ENCODE assay signal across 1 mouse cellular context in the genomic region with DNA sequence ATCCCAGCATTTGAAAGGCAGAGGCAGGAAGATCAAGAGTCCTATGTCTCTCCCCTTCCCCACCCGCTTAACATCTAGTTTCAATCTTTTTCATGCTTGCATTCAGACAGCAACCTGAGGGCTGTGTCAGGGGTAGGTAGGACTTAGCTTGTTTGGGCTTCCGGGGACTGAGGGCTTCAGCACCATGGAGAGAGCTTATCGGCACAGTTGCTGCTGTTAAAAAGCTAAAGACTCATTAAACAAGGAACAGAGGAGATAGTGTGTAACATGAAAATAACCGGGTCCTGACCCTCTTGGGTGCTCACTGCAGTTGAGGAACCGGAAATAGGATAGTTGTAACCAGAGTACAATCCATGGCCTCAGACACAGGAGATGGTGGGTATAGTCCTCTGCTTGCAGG.
TF ChIP-seq lines count a peak whose summit lies in the region.

No protein-coding gene starts in this region.

TF ChIP-seq in MEL, 35 proteins besides CTCF, POLR2A, EP300 and RAD21 (continued from another document):
- TF ChIP-seq TBP (IDR thresholded peaks at IDR 0.05; ENCODE audit: low read depth, low read length) = no peak
- no peak for TF ChIP-seq MAFK (IDR thresholded peaks at IDR 0.05; ENCODE audit: borderline replicate concordance, low read depth, low read length)
- no peak for TF ChIP-seq USF1 (IDR thresholded peaks at IDR 0.05; ENCODE audit: low read depth, low read length)
- TF ChIP-seq BHLHE40 (IDR thresholded peaks at IDR 0.05; ENCODE audit: borderline replicate concordance, low read depth, low read length) = no peak
- no peak for TF ChIP-seq NRF1 (IDR thresholded peaks at IDR 0.05; ENCODE audit: insufficient read depth, low read depth, low read length, poor library complexity, severe bottlenecking)
- no peak for TF ChIP-seq NELFE (IDR thresholded peaks at IDR 0.05; ENCODE audit: low read depth, low read length)
- no peak for TF ChIP-seq SMC3 (IDR thresholded peaks at IDR 0.05; ENCODE audit: low read depth, low read length)
- TF ChIP-seq ZKSCAN1 (IDR thresholded peaks at IDR 0.05; ENCODE audit: low read depth, low read length) = no peak
- TF ChIP-seq MAX (IDR thresholded peaks at IDR 0.05; ENCODE audit: low read length) = peak; percentile 23; the same call in 1 of the 2 replicates
- no peak for TF ChIP-seq POLR2AphosphoS2 (IDR thresholded peaks at IDR 0.05; ENCODE audit: low read length)
- TF ChIP-seq RCOR1 (IDR thresholded peaks at IDR 0.05; ENCODE audit: low read depth, low read length) = no peak; the same call in 1 of the 2 replicates
- no peak for TF ChIP-seq ZMIZ1 (IDR thresholded peaks at IDR 0.05; ENCODE audit: low read depth, low read length)
- no peak for TF ChIP-seq ZNF384 (IDR thresholded peaks at IDR 0.05; ENCODE audit: low read depth, low read length)
- no peak for TF ChIP-seq HCFC1 (IDR thresholded peaks at IDR 0.05; ENCODE audit: low read depth, low read length)
- no peak for TF ChIP-seq MAZ (IDR thresholded peaks at IDR 0.05; ENCODE audit: low read depth, low read length)
- TF ChIP-seq MYB (IDR thresholded peaks at IDR 0.05; ENCODE audit: low read depth, low read length) = no peak
- TF ChIP-seq USF2 (IDR thresholded peaks at IDR 0.05; ENCODE audit: borderline replicate concordance in 1 of 2, insufficient read depth in 1 of 2, low read depth in 1 of 2, low read length in 2 of 2) = no peak
- TF ChIP-seq TAL1 (IDR thresholded peaks at IDR 0.05; ENCODE audit: low read length) = no peak
- TF ChIP-seq MXI1 (IDR thresholded peaks at IDR 0.05; ENCODE audit: low read depth, low read length) = peak; percentile 85
- TF ChIP-seq POLR2AphosphoS5 (IDR thresholded peaks at IDR 0.05; ENCODE audit: borderline replicate concordance, low read depth, low read length) = no peak
- no peak for TF ChIP-seq CHD1 (IDR thresholded peaks at IDR 0.05; ENCODE audit: low read depth, low read length)
- no peak for TF ChIP-seq ZC3H11A (IDR thresholded peaks at IDR 0.05; ENCODE audit: low read depth, low read length)
- TF ChIP-seq GATA1 (IDR thresholded peaks at IDR 0.05; ENCODE audit: low read depth, low read length) = peak; percentile 78
- TF ChIP-seq CHD2 (IDR thresholded peaks at IDR 0.05; ENCODE audit: low read length) = no peak
- TF ChIP-seq ETS1 (IDR thresholded peaks at IDR 0.05; ENCODE audit: low read depth, low read length) = no peak
- TF ChIP-seq KAT2A (conservative IDR thresholded peaks at IDR 0.05; ENCODE audit: low read depth, low read length) = no peak
- no peak for TF ChIP-seq UBTF (IDR thresholded peaks at IDR 0.05; ENCODE audit: borderline replicate concordance, insufficient read depth, low read depth, low read length)
- TF ChIP-seq MYC (IDR thresholded peaks at IDR 0.05; ENCODE audit: low read depth, low read length) = no peak
- no peak for TF ChIP-seq GABPA (IDR thresholded peaks at IDR 0.05; ENCODE audit: low read depth, low read length)
- 0 out of 2 replicates have a peak, but pooled peaks have one; percentile 54 for TF ChIP-seq ELF1 (IDR thresholded peaks at IDR 0.05; ENCODE audit: low read depth, low read length)
- no peak for TF ChIP-seq MEF2A (IDR thresholded peaks at IDR 0.05; ENCODE audit: extremely low read depth, insufficient replicate concordance, low read depth, low read length, poor library complexity, severe bottlenecking)
- no peak for TF ChIP-seq JUND (IDR thresholded peaks at IDR 0.05; ENCODE audit: low read depth, low read length)
- TF ChIP-seq E2F4 (IDR thresholded peaks at IDR 0.05; ENCODE audit: borderline replicate concordance, low read depth, low read length) = no peak
- peak; percentile 99 for TF ChIP-seq SIN3A (IDR thresholded peaks at IDR 0.05; ENCODE audit: low read length)
